Mouse (Mus musculus) c-Kit-negative CD71-positive TER-119-positive erythroid progenitor cells, embryonic 14.5 days (primary cell): ENCODE results near the gene Dolk.

Experiments used
- DNase-seq: peaks from one replicate; pipeline ENCODE4 v3.0.0-alpha.2; 2013; ENCODE audit warnings: low read depth, low spot score

The Dolk gene

GRCm38 (mm10) chr2:30250166-30251128 lies 35.7 kb downstream of the Dolk start:
- no peak for DNase-seq

- no peak for DNase-seq
Observed at GRCm38 (mm10) chr2:30249182-30249581, 37.0 kb downstream of the Dolk start.

GRCm38 (mm10) chr2:30247681-30248080 lies 38.5 kb downstream of the Dolk start:
- DNase-seq: no peak

- DNase-seq: no peak
Observed at GRCm38 (mm10) chr2:30247036-30247435, 39.1 kb downstream of the Dolk start.

GRCm38 (mm10) chr2:30244595-30245178 lies 41.4 kb downstream of the Dolk start:
- no peak for DNase-seq

- DNase-seq: no peak
Observed at GRCm38 (mm10) chr2:30243391-30243790, 42.7 kb downstream of the Dolk start.

- DNase-seq: no peak
Observed at GRCm38 (mm10) chr2:30242509-30242908, 43.6 kb downstream of the Dolk start.

DNA sequence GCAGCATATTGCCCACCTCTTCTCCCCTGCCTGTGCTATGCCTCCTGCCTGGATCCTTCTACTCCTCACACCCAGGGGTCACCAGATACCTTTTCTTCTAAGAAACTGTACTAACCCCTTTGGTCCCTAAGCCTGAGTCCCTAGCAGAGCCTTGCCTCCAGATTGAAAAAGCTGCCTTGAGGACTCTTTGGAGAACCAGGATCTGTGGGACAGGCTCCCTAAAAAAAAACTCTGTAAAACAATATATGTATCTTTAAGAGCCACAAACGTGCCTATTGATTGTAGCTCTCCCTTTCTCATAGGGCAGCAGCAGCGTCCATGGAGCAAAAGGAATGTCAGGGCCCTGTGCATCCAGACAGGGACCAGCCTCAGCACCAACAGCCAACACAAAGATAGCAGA lies 45.9 kb downstream of the Dolk start, which contains the start of gene Gm28035:
Gm28035 (plus strand) TSS at position 301 of the 400 bp plus-strand sequence.
- no peak for DNase-seq

GRCm38 (mm10) chr2:30239777-30240176 lies 46.4 kb downstream of the Dolk start:
- no peak for DNase-seq

GRCm38 (mm10) chr2:30238906-30239465 lies 47.1 kb downstream of the Dolk start:
- DNase-seq: no peak

- no peak for DNase-seq
Observed at GRCm38 (mm10) chr2:30237881-30238280, 48.3 kb downstream of the Dolk start.

DNA sequence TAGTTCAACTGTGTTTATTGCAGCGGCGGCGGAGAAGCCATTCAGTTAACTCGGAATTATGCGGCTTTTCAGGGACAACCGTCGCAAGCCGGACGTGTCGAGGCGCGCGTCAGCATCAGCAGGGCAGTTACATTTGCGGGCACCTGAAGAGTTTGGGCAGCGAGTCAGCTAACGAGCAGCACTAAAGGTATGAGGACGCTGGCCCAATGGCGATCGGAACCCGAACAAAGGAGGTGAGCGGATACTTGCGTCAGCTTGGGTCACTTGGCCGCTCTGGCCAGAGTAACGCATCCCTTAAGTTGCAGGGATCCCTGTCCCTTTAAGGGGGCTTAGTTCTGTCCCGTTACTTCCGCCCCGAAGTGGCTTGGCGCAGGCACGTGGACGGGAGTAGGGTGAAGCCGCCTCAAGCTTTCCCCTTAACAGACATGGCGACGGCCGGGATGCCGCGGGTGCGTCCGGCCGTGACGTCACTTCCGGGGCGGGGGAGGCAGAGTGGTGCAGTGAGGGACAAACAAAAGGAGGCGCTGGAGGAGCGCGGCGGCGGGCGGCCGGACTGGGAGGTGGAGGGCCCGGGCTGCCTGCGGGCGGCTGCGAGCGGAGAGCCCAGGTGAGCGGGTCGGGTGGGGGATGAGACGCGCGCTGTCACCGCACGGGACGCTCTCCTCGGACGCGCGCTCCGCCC lies 48.8 kb downstream of the Dolk start, which contains the start of gene Lrrc8a:
Lrrc8a (plus strand) TSS at position 517 of the 682 bp plus-strand sequence.
- DNase-seq: peak; percentile 92

DNA sequence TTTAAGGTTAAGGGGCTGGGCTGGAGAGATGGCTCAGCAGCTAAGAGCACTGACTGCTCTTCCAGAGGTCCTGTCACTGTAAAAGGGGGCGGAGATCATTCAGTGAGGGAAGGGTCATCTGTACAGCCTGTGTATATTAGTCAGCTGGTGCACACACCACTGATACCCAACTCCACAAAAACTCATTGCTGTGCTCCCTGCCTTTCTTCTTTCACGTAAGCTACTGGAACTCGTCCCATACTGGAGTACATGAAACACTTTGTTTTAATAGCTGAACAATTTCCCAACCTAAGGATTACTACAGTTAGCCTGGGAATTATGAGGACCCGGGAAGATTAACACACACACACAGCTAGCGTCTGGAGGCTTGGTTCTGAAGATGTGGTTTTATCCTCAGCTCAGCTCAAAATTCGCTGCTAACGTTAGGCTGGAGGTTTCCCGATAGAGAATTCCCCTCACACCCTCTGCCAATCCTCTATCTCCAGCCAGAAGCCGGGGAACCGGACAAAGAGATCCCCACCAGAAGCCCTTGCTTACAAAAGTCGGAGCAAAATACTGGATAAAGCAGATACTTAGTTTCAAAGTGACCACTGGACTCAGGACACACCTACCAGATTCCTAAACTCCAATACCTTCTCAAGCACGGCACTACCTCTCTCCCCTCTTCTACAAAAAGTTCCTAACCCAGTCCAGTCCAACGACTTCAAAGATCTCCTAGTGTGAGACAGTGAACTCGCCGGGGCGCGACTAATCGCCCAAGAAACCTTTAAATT lies 49.5 kb downstream of the Dolk start:
- DNase-seq: no peak

- no peak for DNase-seq
Observed at GRCm38 (mm10) chr2:30235593-30235992, 50.5 kb downstream of the Dolk start.
